Mouse (Mus musculus) heart, embryonic 15.5 days (tissue): Measurements from ENCODE around the gene Frk. TPM values are rescaled to one million over a fixed set of nuclear protein-coding genes. Genes with fewer than 3 reads are reported as not detected.
"Not testable (repeated sequence)": the region's sequence is repeated elsewhere in the genome, so short reads cannot be mapped to it uniquely, and the experiment has no call there.

Experiments
- ATAC-seq: fragments of 200-750 bp; cut with Nextera tagmentation; replicated peaks from 2 replicates; pipeline ENCODE4 v1.8.0; 2017; ENCODE audit warnings: low read depth, moderate TSS enrichment; ENCODE audit not compliant: insufficient number of reproducible peaks, insufficient read depth, low FRiP score
- H3K27ac ChIP-seq: fragments of 300-500 bp; sonication (generic); 2 replicates; pipeline ENCODE4 v1.5.1; 2015; ENCODE audit warnings: mild to moderate bottlenecking, inconsistent platforms
- H3K27me3 ChIP-seq: fragments of 300-500 bp; sonication (generic); 2 replicates; pipeline ENCODE4 v1.6.1; 2015; ENCODE audit warnings: inconsistent platforms
- H3K36me3 ChIP-seq: fragments of 300-500 bp; sonication (generic); 2 replicates; pipeline ENCODE4 v1.6.1; 2015; ENCODE audit warnings: mild to moderate bottlenecking, inconsistent platforms
- H3K4me1 ChIP-seq: fragments of 300-500 bp; sonication (generic); replicated peaks from 2 replicates; pipeline ENCODE4 v1.6.1; 2015; ENCODE audit warnings: inconsistent platforms
- H3K4me2 ChIP-seq: fragments of 300-500 bp; sonication (generic); 2 replicates; pipeline ENCODE4 v1.6.1; 2015; ENCODE audit warnings: inconsistent platforms, mild to moderate bottlenecking, moderate library complexity
- H3K4me3 ChIP-seq: fragments of 300-500 bp; sonication (generic); 2 replicates; pipeline ENCODE4 v1.5.1; 2015; ENCODE audit warnings: mild to moderate bottlenecking, inconsistent platforms
- H3K9ac ChIP-seq: fragments of 300-500 bp; sonication (generic); 2 replicates; pipeline ENCODE4 v1.6.1; 2015; ENCODE audit warnings: mild to moderate bottlenecking, inconsistent platforms
- H3K9me3 ChIP-seq: fragments of 300-500 bp; sonication (generic); replicated peaks from 2 replicates; pipeline ENCODE4 v1.6.1; 2016; ENCODE audit warnings: inconsistent platforms
- WGBS: fragments of 180-500 bp; shearing (Covaris S2); methylation state at CpG from one replicate; pipeline ENCODE4 v1.1.7; 2015; ENCODE audit warnings: mixed read lengths; 5-methylcytosine and 5-hydroxymethylcytosine counted together
- polyA plus RNA-seq: library from polyadenylated mRNA; unstranded; fragments of >200 nt; fragmentation: Nextera tagmentation; extraction: Ambion mirVana; gene quantifications from 2 replicates; pipeline ENCODE4 v1.2.1, GENCODE M21; 2015

The Frk gene
- 3.6 and 4.7 TPM in 2 replicates for polyA plus RNA-seq

GRCm38 (mm10) chr10:34483297-34484013 lies at the start of gene Frk:
Gene Frk, plus strand, starts transcription at chr10:34483399.
- Histone ChIP-seq H3K4me3 (peak within 1 kb of the TSS; percentile 41), H3K4me1 (peaks cover 5% of the 10 kb centered on the region), H3K4me2 (peak within 1 kb of the TSS; percentile 54), H3K9ac (peak within 1 kb of the TSS; percentile 14; the same call in 1 of the 2 replicates), H3K27me3 (no peaks in the 10 kb centered on the region), H3K36me3 (no peaks in the 10 kb centered on the region), H3K27ac (peak within 1 kb of the TSS; percentile 59), H3K9me3 (no peaks in the 10 kb centered on the region)
- 25% methylated on average over 11 of the region's 11 CpGs for WGBS
- 0 out of 2 replicates have a peak, but pooled peaks have one; percentile 50 for ATAC-seq

GRCm38 (mm10) chr10:34434191-34434590 lies 49.0 kb upstream of the Frk start:
- not testable (repeated sequence) for H3K27ac ChIP-seq, H3K9me3 ChIP-seq, H3K4me1 ChIP-seq, H3K4me3 ChIP-seq, ATAC-seq, H3K4me2 ChIP-seq, H3K27me3 ChIP-seq, H3K36me3 ChIP-seq, H3K9ac ChIP-seq
- WGBS = 91% methylated on average over 6 of the region's 14 CpGs

- WGBS = 64% methylated on average over 1 of the region's 1 CpGs
- ATAC-seq = no peak
- no peaks in the 10 kb centered on the region for H3K4me1 ChIP-seq
These were observed 33.7 kb upstream of the Frk start for GRCm38 (mm10) chr10:34449469-34449868.

GRCm38 (mm10) chr10:34461451-34461850 lies 21.7 kb upstream of the Frk start:
- H3K4me1 ChIP-seq = no peaks in the 10 kb centered on the region
- H3K36me3 ChIP-seq = no peaks in the 10 kb centered on the region
- ATAC-seq = no peak
- H3K9ac ChIP-seq = no peak overlapping the region
- WGBS = 15% methylated on average over 4 of the region's 4 CpGs
- no peaks in the 10 kb centered on the region for H3K9me3 ChIP-seq
- H3K4me3 ChIP-seq = no peak overlapping the region
- no peak overlapping the region for H3K27ac ChIP-seq
- no peaks in the 10 kb centered on the region for H3K27me3 ChIP-seq
- H3K4me2 ChIP-seq = no peak overlapping the region

More at GRCm38 (mm10) chr10:34449469-34449868, 33.7 kb upstream of the Frk start:
- Histone ChIP-seq H3K4me3 (no peak overlapping the region), H3K27me3 (no peaks in the 10 kb centered on the region), H3K9me3 (no peaks in the 10 kb centered on the region), H3K27ac (no peak overlapping the region), H3K9ac (no peak overlapping the region), H3K36me3 (no peaks in the 10 kb centered on the region), H3K4me2 (no peak overlapping the region)

GRCm38 (mm10) chr10:34464321-34464720 lies 18.9 kb upstream of the Frk start:
- Histone ChIP-seq H3K9me3 (no peaks in the 10 kb centered on the region), H3K4me2 (no peak overlapping the region), H3K4me3 (no peak overlapping the region), H3K36me3 (no peaks in the 10 kb centered on the region), H3K27ac (no peak overlapping the region), H3K9ac (no peak overlapping the region), H3K4me1 (no peaks in the 10 kb centered on the region), H3K27me3 (no peaks in the 10 kb centered on the region)
- ATAC-seq = no peak
- WGBS = 81% methylated on average over 4 of the region's 4 CpGs

GRCm38 (mm10) chr10:34469037-34469436 lies 14.2 kb upstream of the Frk start:
- Histone ChIP-seq H3K4me3 (no peak overlapping the region), H3K27me3 (no peaks in the 10 kb centered on the region), H3K4me1 (no peaks in the 10 kb centered on the region), H3K9ac (no peak overlapping the region), H3K36me3 (no peaks in the 10 kb centered on the region), H3K9me3 (no peaks in the 10 kb centered on the region), H3K27ac (no peak overlapping the region), H3K4me2 (no peak overlapping the region)
- no peak for ATAC-seq
- WGBS = 39% methylated on average over 2 of the region's 2 CpGs

GRCm38 (mm10) chr10:34479942-34480455 lies 3.2 kb upstream of the Frk start:
- ATAC-seq = 0 out of 2 replicates have a peak, but pooled peaks have one; percentile 27
- H3K27ac ChIP-seq = 0 out of 2 replicates have a peak overlapping the region, but pooled peaks have one; percentile 12

GRCm38 (mm10) chr10:34484014-34484411 lies 814 bp downstream of the Frk start:
- peaks cover 5% of the 10 kb centered on the region for H3K4me1 ChIP-seq
- WGBS = 43% methylated on average over 14 of the region's 14 CpGs
- ATAC-seq = 0 out of 2 replicates have a peak, but pooled peaks have one; percentile 7
- H3K27me3 ChIP-seq = no peaks in the 10 kb centered on the region
- H3K4me3 ChIP-seq = peak overlapping the region; percentile 41
- H3K4me2 ChIP-seq = peak overlapping the region; percentile 54
- peak overlapping the region; percentile 14; the same call in 1 of the 2 replicates for H3K9ac ChIP-seq
- no peaks in the 10 kb centered on the region for H3K36me3 ChIP-seq
- H3K27ac ChIP-seq = peak overlapping the region; percentile 59
- no peaks in the 10 kb centered on the region for H3K9me3 ChIP-seq

More at GRCm38 (mm10) chr10:34479942-34480455, 3.2 kb upstream of the Frk start:
- H3K4me2 ChIP-seq = no peak overlapping the region
- no peak overlapping the region for H3K9ac ChIP-seq
- H3K4me3 ChIP-seq = no peak overlapping the region
- H3K36me3 ChIP-seq = no peaks in the 10 kb centered on the region
- no peaks in the 10 kb centered on the region for H3K9me3 ChIP-seq
- peaks cover 5% of the 10 kb centered on the region for H3K4me1 ChIP-seq
- 45% methylated on average over 4 of the region's 4 CpGs for WGBS
- no peaks in the 10 kb centered on the region for H3K27me3 ChIP-seq

GRCm38 (mm10) chr10:34485079-34485478 lies 1.9 kb downstream of the Frk start:
- Histone ChIP-seq H3K4me2 (0 out of 2 replicates have a peak overlapping the region, but pooled peaks have one; percentile 18), H3K9me3 (no peaks in the 10 kb centered on the region), H3K4me3 (no peak overlapping the region), H3K9ac (no peak overlapping the region), H3K36me3 (no peaks in the 10 kb centered on the region), H3K4me1 (peaks cover 5% of the 10 kb centered on the region), H3K27me3 (no peaks in the 10 kb centered on the region), H3K27ac (no peak overlapping the region)
- 0 out of 2 replicates have a peak, but pooled peaks have one; percentile 47 for ATAC-seq
- 60% methylated on average over 4 of the region's 4 CpGs for WGBS

GRCm38 (mm10) chr10:34507807-34508206 lies 24.6 kb downstream of the Frk start:
- Histone ChIP-seq H3K9ac (no peak overlapping the region), H3K4me2 (no peak overlapping the region), H3K4me3 (no peak overlapping the region), H3K9me3 (no peaks in the 10 kb centered on the region), H3K4me1 (peaks cover 5% of the 10 kb centered on the region; the same call in 1 of the 2 replicates), H3K27me3 (no peaks in the 10 kb centered on the region), H3K27ac (no peak overlapping the region), H3K36me3 (no peaks in the 10 kb centered on the region)
- ATAC-seq = no peak
- 70% methylated on average over 2 of the region's 2 CpGs for WGBS

- H3K36me3 ChIP-seq = no peaks in the 10 kb centered on the region
These were observed 25.4 kb downstream of the Frk start for GRCm38 (mm10) chr10:34508593-34508992.

More at GRCm38 (mm10) chr10:34508593-34508992, 25.4 kb downstream of the Frk start:
- no peak overlapping the region for H3K4me3 ChIP-seq
- ATAC-seq = no peak
- 27% methylated on average over 1 of the region's 1 CpGs for WGBS
- no peak overlapping the region for H3K27ac ChIP-seq
- H3K27me3 ChIP-seq = no peaks in the 10 kb centered on the region
- no peaks in the 10 kb centered on the region for H3K9me3 ChIP-seq
- H3K4me1 ChIP-seq = peaks cover 8% of the 10 kb centered on the region; the same call in 1 of the 2 replicates
- H3K4me2 ChIP-seq = no peak overlapping the region
- no peak overlapping the region for H3K9ac ChIP-seq
